9 mouse cellular contexts compared by ENCODE assay signal in the genomic region with DNA sequence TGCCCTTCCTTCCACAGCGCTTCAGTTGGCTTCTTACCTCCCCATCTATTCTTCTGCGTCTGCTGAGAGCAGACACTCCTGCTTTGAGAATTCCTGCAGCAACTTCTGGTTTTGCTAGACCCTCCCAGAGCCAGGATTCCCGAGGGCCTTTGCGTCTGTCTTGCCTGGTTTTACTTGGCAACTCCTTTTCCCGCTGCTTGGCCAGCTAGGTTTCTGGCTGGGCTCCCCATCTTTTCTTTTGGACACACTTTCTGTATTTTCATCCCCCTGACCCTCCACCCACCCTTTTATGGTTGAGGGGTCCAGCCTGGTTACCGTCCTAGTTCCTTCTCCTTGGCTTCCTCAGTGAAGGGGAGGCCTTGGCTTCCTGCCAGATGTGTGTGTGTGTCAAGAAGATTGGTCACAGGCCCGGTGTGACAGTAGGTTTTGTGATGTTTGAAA. TPM values are rescaled to one million over a fixed set of nuclear protein-coding genes. Genes with fewer than 3 reads are reported as not detected.
DNase-seq lines count a peak whose midpoint lies in the region; ATAC-seq and TF ChIP-seq lines count a peak whose summit lies in the region.
"Had no signal": no experiment of that assay in that cellular context is flagged by ENCODE, and none has a peak within 500 bp of the region (broad histone marks: within the 10 kb centered on the region; RNA-seq: fewer than 3 reads in every experiment).

No protein-coding gene starts in this region.

- no peak overlapping the region for H3K9ac ChIP-seq in forebrain, postnatal 0 days
- no peak overlapping the region for H3K9ac ChIP-seq in forebrain, embryonic 12.5 days
- no peak overlapping the region for H3K9ac ChIP-seq in lung, postnatal 0 days (replicated peaks; ENCODE audit: low read depth)
- H3K9ac ChIP-seq: liver, embryonic 13.5 days had no signal

- H3K27me3 ChIP-seq in forebrain, postnatal 0 days (ENCODE audit: insufficient read depth, low read length): no peaks in the 10 kb centered on the region
- H3K27me3 ChIP-seq in forebrain, embryonic 12.5 days: no peaks in the 10 kb centered on the region
- H3K27me3 ChIP-seq in lung, postnatal 0 days (replicated peaks; ENCODE audit: insufficient read depth, low read length): no peaks in the 10 kb centered on the region
- H3K27me3 ChIP-seq: liver, embryonic 13.5 days had no signal

- no peak for ATAC-seq in forebrain, postnatal 0 days
- no peak for ATAC-seq in forebrain, embryonic 12.5 days (ENCODE audit: low FRiP score)
- no peak for ATAC-seq in lung, postnatal 0 days
- ATAC-seq in CD4-positive, CD25-positive, alpha-beta regulatory T cell, adult 4 months: no peak

- no peak overlapping the region for H3K4me3 ChIP-seq in forebrain, postnatal 0 days (ENCODE audit: low read depth, low read length)
- no peak overlapping the region for H3K4me3 ChIP-seq in forebrain, embryonic 12.5 days (replicated peaks)
- H3K4me3 ChIP-seq in lung, postnatal 0 days (ENCODE audit: low read depth, low read length): no peak overlapping the region
- H3K4me3 ChIP-seq: liver, embryonic 13.5 days had no signal

- H3K4me2 ChIP-seq in forebrain, postnatal 0 days (ENCODE audit: low read depth): no peak overlapping the region
- no peak overlapping the region for H3K4me2 ChIP-seq in forebrain, embryonic 12.5 days
- H3K4me2 ChIP-seq in lung, postnatal 0 days (replicated peaks; ENCODE audit: low read depth, low read length): no peak overlapping the region
- H3K4me2 ChIP-seq: liver, embryonic 13.5 days had no signal

- TF ChIP-seq CTCF in forebrain, postnatal 0 days (IDR thresholded peaks at IDR 0.05; ENCODE audit: low read depth): no peak
- TF ChIP-seq CTCF in lung, postnatal 0 days (IDR thresholded peaks at IDR 0.05): no peak

- 38% methylated on average over 7 of the region's 7 CpGs for WGBS in forebrain, postnatal 0 days
- 74% methylated on average over 7 of the region's 7 CpGs for WGBS in forebrain, embryonic 12.5 days
- 42% methylated on average over 7 of the region's 7 CpGs for WGBS in lung, postnatal 0 days

- no peak overlapping the region for H3K27ac ChIP-seq in forebrain, postnatal 0 days (ENCODE audit: low read depth, low read length)
- H3K27ac ChIP-seq in forebrain, embryonic 12.5 days: no peak overlapping the region
- no peak overlapping the region for H3K27ac ChIP-seq in lung, postnatal 0 days (ENCODE audit: low read length)
- H3K27ac ChIP-seq: liver, embryonic 13.5 days had no signal

- TF ChIP-seq EP300 in lung, postnatal 0 days (IDR thresholded peaks at IDR 0.05): no peak

- no peaks in the 10 kb centered on the region for H3K9me3 ChIP-seq in forebrain, postnatal 0 days (ENCODE audit: low read length)
- no peaks in the 10 kb centered on the region for H3K9me3 ChIP-seq in forebrain, embryonic 12.5 days
- H3K9me3 ChIP-seq in lung, postnatal 0 days (ENCODE audit: low read length): no peaks in the 10 kb centered on the region
- H3K9me3 ChIP-seq: liver, embryonic 13.5 days had no signal

- intact Hi-C loops in heart, postnatal 10 days (cut with DNase I): no loop called here

- peaks cover 4% of the 10 kb centered on the region; the same call in 1 of the 2 replicates for H3K4me1 ChIP-seq in forebrain, postnatal 0 days (ENCODE audit: insufficient read depth)
- peaks cover 14% of the 10 kb centered on the region; the same call in 1 of the 2 replicates for H3K4me1 ChIP-seq in forebrain, embryonic 12.5 days
- H3K4me1 ChIP-seq in lung, postnatal 0 days (ENCODE audit: insufficient read depth, low read depth, low read length): no peaks in the 10 kb centered on the region

- DNase-seq in forebrain, postnatal 0 days: peak; percentile 9
- DNase-seq in lung, postnatal 14 days: peak; percentile 37
- DNase-seq in lung, postnatal 0 days (ENCODE audit: low spot score): no peak
- DNase-seq in cerebellum, postnatal 25 days: peak; percentile 14 to 40
- peak; percentile 42 to 58 for DNase-seq in heart, postnatal 10 days
- DNase-seq in thymus, adult 18-20 months: no peak
- DNase-seq: liver, embryonic 13.5 days had no signal

- H3K36me3 ChIP-seq in forebrain, postnatal 0 days (ENCODE audit: insufficient read depth): no peaks in the 10 kb centered on the region
- H3K36me3 ChIP-seq in forebrain, embryonic 12.5 days (replicated peaks): no peaks in the 10 kb centered on the region
- H3K36me3 ChIP-seq in lung, postnatal 0 days (ENCODE audit: insufficient read depth, low read length): no peaks in the 10 kb centered on the region
- H3K36me3 ChIP-seq: liver, embryonic 13.5 days had no signal

RNA-seq across cellular contexts. Expression of gene Vav3, which starts 26.0 kb away (rescaled TPM):
- 7.9 and 9.0 TPM in 2 replicates for total RNA-seq in forebrain, postnatal 0 days (2014; rRNA removed)
- polyA plus RNA-seq in forebrain, postnatal 0 days (2015; fragmentation: Nextera tagmentation; extraction: Ambion mirVana): 4.6 and 7.7 TPM in 2 replicates
- 10.9 and 11.1 TPM in 2 replicates for polyA plus RNA-seq in forebrain, embryonic 12.5 days (2016; fragmentation: Nextera tagmentation; extraction: Ambion mirVana)
- 11.9 and 12.2 TPM in 2 replicates for polyA plus RNA-seq in lung, postnatal 0 days (2015; fragmentation: Nextera tagmentation; extraction: Ambion mirVana)
- 10 to 100 TPM; 12.5 to 18.7 TPM for total RNA-seq in heart, postnatal 10 days (2021)
- polyA plus RNA-seq in CD4-positive, CD25-positive, alpha-beta regulatory T cell, adult 4 months (2017; shearing (Covaris generic)): 10 to 100 TPM; 10.1 to 13.1 TPM

Comparison
In these comparisons a context has a peak if more than half of its experiments do, and no peak if none do; other contexts are left out.
1. DNase-seq: peak in forebrain, postnatal 0 days (single experiment), lung, postnatal 14 days (single experiment), cerebellum, postnatal 25 days (2 of 2) and heart, postnatal 10 days (2 of 2); none in lung, postnatal 0 days (single experiment) and thymus, adult 18-20 months (0 of 2).